Mouse (Mus musculus): Measurements from ENCODE around the gene Clec4g. TPM values are rescaled to one million over a fixed set of nuclear protein-coding genes. Genes with fewer than 3 reads are reported as not detected.

Clec4g gene
- not detected for polyA plus RNA-seq (2014; fragmentation: Illumina TruSeq; extraction: RNeasy Lipid Tissue Mini Kit (QIAGEN cat#74804); ENCODE audit: low read depth, low replicate concordance)

DNA sequence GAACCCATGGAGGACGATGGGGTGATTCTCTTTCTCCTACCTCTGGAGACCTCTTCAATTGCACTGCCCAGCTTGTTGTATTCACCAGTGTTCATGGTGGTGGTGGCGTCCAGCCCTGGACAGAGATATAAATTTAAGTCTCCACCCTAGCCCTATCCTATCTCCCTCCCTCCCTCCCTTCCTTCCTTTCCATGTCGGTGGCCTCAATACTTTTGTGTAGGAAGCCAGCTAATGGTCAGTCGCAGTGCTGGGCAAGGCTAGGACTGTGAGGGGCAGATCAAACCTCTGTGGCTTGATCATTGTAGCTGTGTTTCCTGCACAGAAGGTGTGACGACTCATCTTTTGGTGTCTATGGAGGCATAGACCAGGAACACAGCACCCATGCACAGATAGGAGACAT is at the start of gene Clec4g:
Gene Clec4g (minus strand): TSS at position 101 of the 400 bp plus-strand sequence.

DNA sequence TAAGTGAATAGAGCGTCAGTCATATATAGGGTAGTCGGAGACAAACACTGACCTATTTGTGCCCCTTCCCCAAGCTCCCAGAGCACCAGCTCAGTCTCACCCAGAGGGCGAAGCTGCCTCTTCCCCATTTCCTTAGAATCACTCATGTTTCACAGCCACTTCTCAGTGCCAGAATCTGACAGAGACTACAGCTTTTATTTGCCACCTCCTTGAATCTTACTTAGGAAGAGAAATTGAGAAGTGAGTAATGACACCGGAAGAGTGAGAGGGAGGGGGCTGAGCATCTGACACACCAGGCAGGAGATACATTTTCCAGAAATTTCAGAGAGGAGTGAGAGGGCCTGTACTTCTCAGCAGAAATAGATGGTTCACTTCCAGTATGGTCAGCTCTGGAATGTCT is 28.3 kb upstream of the Clec4g start, which contains the start of gene Cd209a:
Gene Cd209a (minus strand): TSS at position 224 of the 400 bp plus-strand sequence.

GRCm38 (mm10) chr8:3694121-3694520 is 26.3 kb downstream of the Clec4g start, which contains the start of gene Fcer2a:
Gene Fcer2a (minus strand): TSS chr8:3694175.

GRCm38 (mm10) chr8:3676131-3676992 is 44.1 kb downstream of the Clec4g start, which contains the start of gene Trappc5:
Gene Trappc5 (plus strand): TSS chr8:3676299.

GRCm38 (mm10) chr8:3671980-3672491 is 48.4 kb downstream of the Clec4g start, which contains the start of gene Fcor:
Gene Fcor (minus strand): TSS chr8:3672362.

GRCm38 (mm10) chr8:3665507-3665906 is 54.9 kb downstream of the Clec4g start, which contains the start of gene Mcemp1:
Gene Mcemp1 (plus strand): TSS chr8:3665754.

Other genes with a start within 250 kb of the Clec4g start
- not detected for gene Tex45, start 249.8 kb downstream of the Clec4g start, polyA plus RNA-seq (2014; fragmentation: Illumina TruSeq; extraction: RNeasy Lipid Tissue Mini Kit (QIAGEN cat#74804); ENCODE audit: low read depth, low replicate concordance)
- 2.8 TPM for gene Zfp358, start 227.5 kb downstream of the Clec4g start, polyA plus RNA-seq (2014; fragmentation: Illumina TruSeq; extraction: RNeasy Lipid Tissue Mini Kit (QIAGEN cat#74804); ENCODE audit: low read depth, low replicate concordance)
- gene Mcoln1, start 220.2 kb downstream of the Clec4g start, polyA plus RNA-seq (2014; fragmentation: Illumina TruSeq; extraction: RNeasy Lipid Tissue Mini Kit (QIAGEN cat#74804); ENCODE audit: low read depth, low replicate concordance), result 12.9 TPM
- 5.8 TPM for gene Pnpla6, start 205.3 kb downstream of the Clec4g start, polyA plus RNA-seq (2014; fragmentation: Illumina TruSeq; extraction: RNeasy Lipid Tissue Mini Kit (QIAGEN cat#74804); ENCODE audit: low read depth, low replicate concordance)
- gene C330021F23Rik, start 152.7 kb downstream of the Clec4g start, polyA plus RNA-seq (2014; fragmentation: Illumina TruSeq; extraction: RNeasy Lipid Tissue Mini Kit (QIAGEN cat#74804); ENCODE audit: low read depth, low replicate concordance), result not detected
- 0.58 TPM for gene Camsap3, start 133.4 kb downstream of the Clec4g start, polyA plus RNA-seq (2014; fragmentation: Illumina TruSeq; extraction: RNeasy Lipid Tissue Mini Kit (QIAGEN cat#74804); ENCODE audit: low read depth, low replicate concordance)
- 0.87 TPM for gene Xab2, start 99.3 kb downstream of the Clec4g start, polyA plus RNA-seq (2014; fragmentation: Illumina TruSeq; extraction: RNeasy Lipid Tissue Mini Kit (QIAGEN cat#74804); ENCODE audit: low read depth, low replicate concordance)
- 18.3 TPM for gene Pet100, start 99.1 kb downstream of the Clec4g start, polyA plus RNA-seq (2014; fragmentation: Illumina TruSeq; extraction: RNeasy Lipid Tissue Mini Kit (QIAGEN cat#74804); ENCODE audit: low read depth, low replicate concordance)
- not detected for gene Pcp2, start 95.1 kb downstream of the Clec4g start, polyA plus RNA-seq (2014; fragmentation: Illumina TruSeq; extraction: RNeasy Lipid Tissue Mini Kit (QIAGEN cat#74804); ENCODE audit: low read depth, low replicate concordance)
- gene Stxbp2, start 89.7 kb downstream of the Clec4g start, polyA plus RNA-seq (2014; fragmentation: Illumina TruSeq; extraction: RNeasy Lipid Tissue Mini Kit (QIAGEN cat#74804); ENCODE audit: low read depth, low replicate concordance), result 15.1 TPM
- 32.8 TPM for gene Retn, start 64.9 kb downstream of the Clec4g start, polyA plus RNA-seq (2014; fragmentation: Illumina TruSeq; extraction: RNeasy Lipid Tissue Mini Kit (QIAGEN cat#74804); ENCODE audit: low read depth, low replicate concordance)
- gene Mcemp1, start 54.9 kb downstream of the Clec4g start, polyA plus RNA-seq (2014; fragmentation: Illumina TruSeq; extraction: RNeasy Lipid Tissue Mini Kit (QIAGEN cat#74804); ENCODE audit: low read depth, low replicate concordance), result not detected
- 3.4 TPM for gene Fcor, start 48.3 kb downstream of the Clec4g start, polyA plus RNA-seq (2014; fragmentation: Illumina TruSeq; extraction: RNeasy Lipid Tissue Mini Kit (QIAGEN cat#74804); ENCODE audit: low read depth, low replicate concordance)
- gene Trappc5, start 44.4 kb downstream of the Clec4g start, polyA plus RNA-seq (2014; fragmentation: Illumina TruSeq; extraction: RNeasy Lipid Tissue Mini Kit (QIAGEN cat#74804); ENCODE audit: low read depth, low replicate concordance), result 8.7 TPM
- gene Fcer2a, start 26.5 kb downstream of the Clec4g start, polyA plus RNA-seq (2014; fragmentation: Illumina TruSeq; extraction: RNeasy Lipid Tissue Mini Kit (QIAGEN cat#74804); ENCODE audit: low read depth, low replicate concordance), result 0.76 TPM
- 2.3 TPM for gene Cd209a, start 28.3 kb upstream of the Clec4g start, polyA plus RNA-seq (2014; fragmentation: Illumina TruSeq; extraction: RNeasy Lipid Tissue Mini Kit (QIAGEN cat#74804); ENCODE audit: low read depth, low replicate concordance)
- not detected for gene Cd209e, start 133.7 kb upstream of the Clec4g start, polyA plus RNA-seq (2014; fragmentation: Illumina TruSeq; extraction: RNeasy Lipid Tissue Mini Kit (QIAGEN cat#74804); ENCODE audit: low read depth, low replicate concordance)
- not detected for gene Cd209d, start 157.9 kb upstream of the Clec4g start, polyA plus RNA-seq (2014; fragmentation: Illumina TruSeq; extraction: RNeasy Lipid Tissue Mini Kit (QIAGEN cat#74804); ENCODE audit: low read depth, low replicate concordance)
- 0.58 TPM for gene Cd209b, start 206.2 kb upstream of the Clec4g start, polyA plus RNA-seq (2014; fragmentation: Illumina TruSeq; extraction: RNeasy Lipid Tissue Mini Kit (QIAGEN cat#74804); ENCODE audit: low read depth, low replicate concordance)
- gene Cd209c, start 234.1 kb upstream of the Clec4g start, polyA plus RNA-seq (2014; fragmentation: Illumina TruSeq; extraction: RNeasy Lipid Tissue Mini Kit (QIAGEN cat#74804); ENCODE audit: low read depth, low replicate concordance), result not detected